Mouse (Mus musculus): ENCODE measurements around the gene Lrrk1. TPM values are rescaled to one million over a fixed set of nuclear protein-coding genes. Genes with fewer than 3 reads are reported as not detected.
A peak's percentile ranks its signal among the peaks of the same experiment; 100 is the strongest.

Gene Lrrk1
- polyA plus RNA-seq, 1 experiment from 2014 or later = 19.5 TPM

- H3K4me1 ChIP-seq = no peaks in the 10 kb centered on the region
Observed at GRCm38 (mm10) chr7:66260295-66260694, 127.9 kb downstream of the Lrrk1 start.

DNA sequence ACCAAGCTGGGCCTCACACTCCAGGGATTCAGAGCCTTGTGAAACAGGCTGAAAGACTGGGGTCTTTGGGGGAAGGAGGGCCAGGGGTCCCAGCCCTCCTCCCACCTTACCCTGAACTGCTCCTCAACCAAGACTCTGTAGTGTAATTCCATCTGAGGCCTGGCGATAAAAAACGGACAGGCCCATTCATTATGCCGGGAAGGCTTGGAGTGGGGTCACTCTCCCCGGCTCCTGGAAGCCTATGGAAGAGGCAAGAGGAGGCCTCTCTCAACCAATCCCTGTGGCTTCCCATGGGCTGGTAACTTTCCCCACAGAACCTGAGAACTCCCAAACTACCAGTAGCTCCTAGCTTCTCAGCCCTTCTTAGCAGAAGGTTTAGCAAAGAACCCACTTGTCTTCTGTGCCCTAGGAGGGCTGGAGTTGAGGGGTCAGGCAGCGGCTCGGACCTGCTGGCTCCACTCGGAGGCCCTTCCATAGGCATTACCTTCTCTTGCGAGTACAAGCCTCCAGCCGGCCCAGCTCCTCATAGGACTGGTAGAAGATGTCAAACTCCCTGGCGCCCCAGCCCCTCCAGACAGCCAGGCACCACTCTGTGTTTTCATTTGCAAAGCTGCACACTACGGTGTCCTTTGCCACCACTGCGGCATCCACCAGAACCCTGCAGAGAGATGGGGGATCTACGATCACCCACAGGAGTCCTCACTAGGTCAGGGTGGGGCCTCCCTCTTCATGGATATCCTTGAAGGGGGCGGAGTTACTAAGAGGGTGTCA, 128.5 kb downstream of the Lrrk1 start:
- Histone ChIP-seq H3K4me3 (replicated peaks) (no peak overlapping the region), H3K27me3 (replicated peaks) (no peaks in the 10 kb centered on the region), H3K9me3 (no peaks in the 10 kb centered on the region), H3K36me3 (0 out of 2 replicates have a peak, but pooled peaks cover 8% of the 10 kb centered on the region), H3K4me1 (no peaks in the 10 kb centered on the region), H3K27ac (peak overlapping the region; percentile 61; the same call in 1 of the 2 replicates), H3K4me2 (no peak overlapping the region), H3K9ac (no peak overlapping the region)
- 72% methylated on average over 14 of the region's 14 CpGs for WGBS
- peak; percentile 33; the same call in 1 of the 2 replicates for ATAC-seq (ENCODE audit: insufficient read depth, low FRiP score, low read depth)

More at GRCm38 (mm10) chr7:66260295-66260694, 127.9 kb downstream of the Lrrk1 start:
- Histone ChIP-seq H3K27me3 (replicated peaks) (no peaks in the 10 kb centered on the region), H3K9me3 (no peaks in the 10 kb centered on the region), H3K4me3 (replicated peaks) (no peak overlapping the region), H3K27ac (no peak overlapping the region), H3K4me2 (no peak overlapping the region), H3K9ac (no peak overlapping the region), H3K36me3 (peaks cover 15% of the 10 kb centered on the region; the same call in 1 of the 2 replicates)
- ATAC-seq (ENCODE audit: insufficient read depth, low FRiP score, low read depth) = no peak
- WGBS = 88% methylated on average over 8 of the region's 8 CpGs

DNA sequence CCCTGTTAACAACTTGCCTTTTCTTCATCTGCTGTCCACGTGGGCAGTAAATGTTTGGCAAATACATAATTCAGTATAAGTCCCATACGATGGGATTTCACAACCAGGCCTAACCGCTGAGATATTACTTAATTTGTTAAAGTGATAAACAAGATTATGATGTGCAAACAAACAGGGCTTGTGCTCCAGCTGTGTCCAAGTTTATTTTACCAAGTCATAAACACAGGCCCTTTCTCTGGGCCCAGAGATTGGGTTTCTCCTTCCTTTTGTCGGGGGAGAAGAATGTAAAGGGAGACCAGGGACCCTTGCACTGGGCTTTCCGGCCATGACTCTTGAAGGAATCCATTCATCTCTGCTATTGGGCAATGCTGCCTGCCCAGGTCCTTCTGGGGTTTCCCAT, 129.2 kb downstream of the Lrrk1 start:
- no peaks in the 10 kb centered on the region for H3K9me3 ChIP-seq
- H3K27ac ChIP-seq = peak overlapping the region; percentile 61; the same call in 1 of the 2 replicates
- ATAC-seq (ENCODE audit: insufficient read depth, low FRiP score, low read depth) = no peak
- 0 out of 2 replicates have a peak, but pooled peaks cover 8% of the 10 kb centered on the region for H3K36me3 ChIP-seq
- no peak overlapping the region for H3K4me2 ChIP-seq
- H3K27me3 ChIP-seq (replicated peaks) = no peaks in the 10 kb centered on the region
- no peak overlapping the region for H3K9ac ChIP-seq
- 55% methylated on average over 5 of the region's 5 CpGs for WGBS
- H3K4me3 ChIP-seq (replicated peaks) = no peak overlapping the region
- no peaks in the 10 kb centered on the region for H3K4me1 ChIP-seq

DNA sequence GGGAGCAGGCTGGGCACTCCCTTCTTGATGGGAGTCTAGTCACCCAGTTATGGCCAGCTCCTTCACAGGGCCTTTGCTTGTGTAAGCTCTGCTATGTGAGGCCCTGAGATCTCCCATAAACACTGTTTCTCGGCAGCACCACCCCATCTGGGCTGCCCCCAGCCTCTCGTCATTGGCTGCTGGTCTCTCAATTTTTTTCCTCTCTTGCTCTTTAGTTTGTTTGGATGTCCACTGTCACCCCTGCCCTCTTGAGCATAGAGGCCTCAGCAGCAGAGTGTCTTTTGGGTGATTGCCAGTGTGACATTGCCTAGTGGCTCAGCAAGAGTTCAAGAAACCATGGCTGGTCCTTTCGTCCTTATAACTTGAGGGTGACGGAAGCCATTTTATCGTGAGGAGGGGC, 130.9 kb downstream of the Lrrk1 start:
- Histone ChIP-seq H3K4me2 (no peak overlapping the region), H3K4me3 (replicated peaks) (no peak overlapping the region), H3K9ac (no peak overlapping the region), H3K36me3 (0 out of 2 replicates have a peak, but pooled peaks cover 5% of the 10 kb centered on the region), H3K9me3 (no peaks in the 10 kb centered on the region), H3K27me3 (replicated peaks) (no peaks in the 10 kb centered on the region), H3K4me1 (no peaks in the 10 kb centered on the region), H3K27ac (0 out of 2 replicates have a peak overlapping the region, but pooled peaks have one; percentile 4)
- ATAC-seq (ENCODE audit: insufficient read depth, low FRiP score, low read depth) = no peak
- 73% methylated on average over 5 of the region's 5 CpGs for WGBS

GRCm38 (mm10) chr7:66256441-66256840, 131.7 kb downstream of the Lrrk1 start:
- Histone ChIP-seq H3K4me2 (no peak overlapping the region), H3K4me1 (no peaks in the 10 kb centered on the region), H3K27ac (no peak overlapping the region; the same call in 1 of the 2 replicates), H3K9ac (no peak overlapping the region), H3K4me3 (replicated peaks) (no peak overlapping the region), H3K9me3 (no peaks in the 10 kb centered on the region), H3K27me3 (replicated peaks) (no peaks in the 10 kb centered on the region), H3K36me3 (no peaks in the 10 kb centered on the region)
- WGBS = 83% methylated on average over 5 of the region's 5 CpGs
- no peak for ATAC-seq (ENCODE audit: insufficient read depth, low FRiP score, low read depth)

GRCm38 (mm10) chr7:66254993-66255392, 133.2 kb downstream of the Lrrk1 start:
- no peaks in the 10 kb centered on the region for H3K4me1 ChIP-seq

DNA sequence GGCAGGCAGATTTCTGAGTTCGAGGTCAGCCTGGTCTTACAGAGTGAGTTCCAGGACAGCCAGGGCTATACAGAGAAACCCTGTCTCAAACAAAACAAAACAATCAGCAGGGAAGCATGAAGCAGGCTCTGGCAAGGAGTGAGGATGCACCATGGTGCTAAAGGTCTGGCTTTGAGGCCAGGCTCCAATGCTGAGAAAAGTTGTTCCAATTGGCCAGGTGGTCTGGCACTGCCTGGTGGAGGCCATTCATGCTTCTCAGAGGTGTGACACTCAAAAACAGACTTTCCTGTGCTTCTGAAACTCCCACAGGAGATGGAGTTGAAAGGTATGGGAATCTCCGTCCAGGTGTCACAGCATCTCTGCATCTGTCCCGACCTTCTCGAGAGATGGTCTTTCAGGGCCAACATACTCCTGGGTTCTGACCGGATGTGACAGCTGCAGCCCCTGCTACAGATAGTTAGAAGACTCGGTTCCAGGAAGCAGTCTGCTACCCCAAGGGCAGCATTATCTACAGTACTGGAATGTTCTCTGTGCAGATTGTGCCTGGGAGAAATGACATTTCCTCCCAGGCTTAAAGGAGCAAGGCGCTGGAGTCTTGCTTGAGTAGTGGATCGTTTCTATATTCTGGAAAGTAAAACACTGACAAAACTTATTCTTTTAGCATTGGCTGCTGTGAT, 134.0 kb downstream of the Lrrk1 start:
- Histone ChIP-seq H3K27ac (no peak overlapping the region), H3K4me1 (no peaks in the 10 kb centered on the region), H3K36me3 (no peaks in the 10 kb centered on the region), H3K9me3 (no peaks in the 10 kb centered on the region), H3K9ac (no peak overlapping the region), H3K4me3 (replicated peaks) (no peak overlapping the region), H3K4me2 (no peak overlapping the region), H3K27me3 (replicated peaks) (no peaks in the 10 kb centered on the region)
- no peak for ATAC-seq (ENCODE audit: insufficient read depth, low FRiP score, low read depth)
- 80% methylated on average over 8 of the region's 8 CpGs for WGBS

More at GRCm38 (mm10) chr7:66254993-66255392, 133.2 kb downstream of the Lrrk1 start:
- Histone ChIP-seq H3K4me3 (replicated peaks) (no peak overlapping the region), H3K4me2 (no peak overlapping the region), H3K9me3 (no peaks in the 10 kb centered on the region), H3K36me3 (no peaks in the 10 kb centered on the region), H3K9ac (no peak overlapping the region), H3K27me3 (replicated peaks) (no peaks in the 10 kb centered on the region), H3K27ac (no peak overlapping the region)
- ATAC-seq (ENCODE audit: insufficient read depth, low FRiP score, low read depth) = no peak
- 84% methylated on average over 8 of the region's 8 CpGs for WGBS

- no peak overlapping the region for H3K4me3 ChIP-seq (replicated peaks)
- H3K9me3 ChIP-seq = no peaks in the 10 kb centered on the region
- H3K27ac ChIP-seq = no peak overlapping the region
- H3K4me1 ChIP-seq = 0 out of 2 replicates have a peak, but pooled peaks cover 4% of the 10 kb centered on the region
- no peaks in the 10 kb centered on the region for H3K27me3 ChIP-seq (replicated peaks)
- H3K36me3 ChIP-seq = no peaks in the 10 kb centered on the region
- 23% methylated on average over 6 of the region's 6 CpGs for WGBS
- no peak overlapping the region for H3K4me2 ChIP-seq
- ATAC-seq (ENCODE audit: insufficient read depth, low FRiP score, low read depth) = peak; percentile 74; the same call in 1 of the 2 replicates
- no peak overlapping the region for H3K9ac ChIP-seq
Observed at GRCm38 (mm10) chr7:66250030-66250429, 138.1 kb downstream of the Lrrk1 start.

- Histone ChIP-seq H3K4me2 (no peak overlapping the region), H3K27me3 (replicated peaks) (no peaks in the 10 kb centered on the region), H3K9me3 (no peaks in the 10 kb centered on the region), H3K27ac (no peak overlapping the region), H3K36me3 (no peaks in the 10 kb centered on the region), H3K4me3 (replicated peaks) (no peak overlapping the region), H3K9ac (no peak overlapping the region), H3K4me1 (0 out of 2 replicates have a peak, but pooled peaks cover 4% of the 10 kb centered on the region)
- 71% methylated on average over 3 of the region's 3 CpGs for WGBS
- ATAC-seq (ENCODE audit: insufficient read depth, low FRiP score, low read depth) = no peak
Observed at GRCm38 (mm10) chr7:66249426-66249825, 138.7 kb downstream of the Lrrk1 start.

DNA sequence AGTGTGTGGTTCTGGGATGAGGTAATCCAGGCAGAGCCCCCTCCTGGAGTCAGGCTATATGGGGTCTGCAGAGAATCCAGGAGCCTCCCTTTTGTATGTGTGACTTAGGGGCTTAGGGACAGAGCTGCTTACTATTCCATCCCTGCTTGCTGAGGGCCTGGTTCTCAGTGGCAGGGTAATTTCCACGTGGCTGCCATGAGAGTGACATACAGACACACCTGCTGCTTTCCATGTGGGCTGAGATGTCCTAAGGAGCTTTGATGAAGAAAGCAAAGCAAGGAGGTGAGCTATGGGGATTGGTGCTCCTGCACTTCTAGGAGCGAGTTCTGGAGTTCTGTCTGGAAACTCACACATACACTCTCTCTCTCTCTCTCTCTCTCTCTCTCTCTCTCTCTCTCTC, 139.1 kb downstream of the Lrrk1 start:
- no peak for ATAC-seq (ENCODE audit: insufficient read depth, low FRiP score, low read depth)
- 55% methylated on average over 2 of the region's 2 CpGs for WGBS

GRCm38 (mm10) chr7:66248270-66248669, 139.9 kb downstream of the Lrrk1 start:
- no peak for ATAC-seq (ENCODE audit: insufficient read depth, low FRiP score, low read depth)

More for the DNA sequence above, 139.1 kb downstream of the Lrrk1 start:
- Histone ChIP-seq H3K9me3 (no peaks in the 10 kb centered on the region), H3K4me3 (replicated peaks) (no peak overlapping the region), H3K27ac (no peak overlapping the region), H3K27me3 (replicated peaks) (no peaks in the 10 kb centered on the region), H3K4me1 (0 out of 2 replicates have a peak, but pooled peaks cover 4% of the 10 kb centered on the region), H3K36me3 (no peaks in the 10 kb centered on the region), H3K4me2 (no peak overlapping the region), H3K9ac (no peak overlapping the region)

More at GRCm38 (mm10) chr7:66248270-66248669, 139.9 kb downstream of the Lrrk1 start:
- H3K4me3 ChIP-seq (replicated peaks) = no peak overlapping the region
- no peaks in the 10 kb centered on the region for H3K27me3 ChIP-seq (replicated peaks)
- H3K4me1 ChIP-seq = 0 out of 2 replicates have a peak, but pooled peaks cover 4% of the 10 kb centered on the region
- no peaks in the 10 kb centered on the region for H3K9me3 ChIP-seq
- H3K36me3 ChIP-seq = no peaks in the 10 kb centered on the region
- H3K4me2 ChIP-seq = no peak overlapping the region
- no peak overlapping the region for H3K27ac ChIP-seq
- H3K9ac ChIP-seq = no peak overlapping the region

Data from stomach, embryonic 15.5 days (tissue).